Mouse (Mus musculus) liver, adult 2 months (tissue): Measurements from ENCODE around the gene 9130023H24Rik.

Experiments used
- CTCF ChIP-seq: fragments of 200-500 bp; IDR thresholded peaks from 2 replicates; pipeline ENCODE4 v1.5.1; 2011; ENCODE audit warnings: low read depth, low read length, control low read depth
- POLR2A ChIP-seq: fragments of 200-500 bp; IDR thresholded peaks from 2 replicates; pipeline ENCODE4 v1.6.1; 2011; ENCODE audit warnings: low read length, control low read depth; ENCODE audit not compliant: insufficient read depth; ENCODE audit errors: extremely low read depth

- TF ChIP-seq CTCF (no peak), POLR2A (no peak)
Observed at GRCm38 (mm10) chr7:128201607-128202006, 36.2 kb downstream of the 9130023H24Rik start.
